Mouse (Mus musculus): ENCODE measurements around the gene Prdx2. TPM values are rescaled to one million over a fixed set of nuclear protein-coding genes. Genes with fewer than 3 reads are reported as not detected.

Prdx2 gene
- total RNA-seq, 2 experiments from 2014 or later: 317 to 327 TPM

GRCm38 (mm10) chr8:84995680-84996079 is 26.3 kb downstream of the Prdx2 start:
- DNase-seq (ENCODE audit: low spot score in 2 of 2): peak in 1 of 2 experiments; percentile 68

GRCm38 (mm10) chr8:84996978-84997377 is 27.6 kb downstream of the Prdx2 start:
- DNase-seq (ENCODE audit: low spot score in 2 of 2): no peak

DNA sequence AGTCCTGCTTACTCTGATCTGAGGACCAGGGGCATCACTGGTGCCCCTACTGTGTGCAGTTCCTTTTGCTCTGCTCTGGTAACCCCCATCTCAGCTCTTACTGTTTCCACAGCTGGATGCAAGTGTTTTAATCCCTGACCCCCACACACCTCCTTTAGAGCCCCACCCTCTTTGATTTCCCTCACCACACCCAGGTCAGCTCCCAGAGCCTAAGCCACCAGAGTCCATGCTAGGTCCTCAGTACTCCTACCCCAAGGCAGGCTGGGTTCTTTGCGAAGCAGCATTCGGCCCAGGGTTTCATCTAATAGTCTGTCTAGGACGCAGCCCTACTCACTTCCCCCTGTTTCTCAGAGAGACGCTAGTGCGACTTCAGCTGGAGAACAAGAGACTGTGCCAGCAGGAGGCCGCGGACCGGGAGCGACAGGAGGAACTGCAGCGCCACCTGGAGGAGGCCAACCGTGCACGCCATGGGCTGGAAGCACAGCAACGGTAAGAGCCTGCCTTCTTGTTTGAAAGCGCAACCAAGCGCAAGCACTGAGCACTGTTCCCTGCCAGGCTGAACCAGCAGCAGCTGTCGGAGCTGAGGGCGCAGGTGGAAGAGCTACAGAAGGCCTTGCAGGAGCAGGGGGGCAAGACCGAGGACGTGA is 28.4 kb downstream of the Prdx2 start:
- peak; percentile 82 to 91 for DNase-seq (ENCODE audit: low spot score in 2 of 2)

DNA sequence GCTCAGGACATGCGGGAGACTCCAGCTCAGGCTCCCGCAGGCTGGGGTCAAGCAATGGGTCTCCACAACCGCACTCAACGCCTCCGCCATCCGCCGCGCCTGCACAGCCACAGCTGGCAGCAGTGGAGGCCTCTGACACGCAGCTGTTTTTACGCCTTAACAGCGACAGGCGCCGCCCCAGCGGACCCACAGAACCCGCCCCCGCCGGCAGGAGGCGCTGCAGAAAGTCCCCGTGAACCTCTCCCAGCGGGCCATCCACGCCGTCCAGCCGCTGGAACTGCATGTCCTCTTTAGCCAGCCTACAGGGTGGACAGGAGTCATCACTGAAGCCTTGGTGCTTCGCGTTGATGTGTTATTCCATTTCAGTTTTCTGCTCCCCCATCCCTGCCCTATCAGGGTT is 38.3 kb downstream of the Prdx2 start:
- DNase-seq (ENCODE audit: low spot score in 2 of 2): peak in 1 of 2 experiments; percentile 31

DNA sequence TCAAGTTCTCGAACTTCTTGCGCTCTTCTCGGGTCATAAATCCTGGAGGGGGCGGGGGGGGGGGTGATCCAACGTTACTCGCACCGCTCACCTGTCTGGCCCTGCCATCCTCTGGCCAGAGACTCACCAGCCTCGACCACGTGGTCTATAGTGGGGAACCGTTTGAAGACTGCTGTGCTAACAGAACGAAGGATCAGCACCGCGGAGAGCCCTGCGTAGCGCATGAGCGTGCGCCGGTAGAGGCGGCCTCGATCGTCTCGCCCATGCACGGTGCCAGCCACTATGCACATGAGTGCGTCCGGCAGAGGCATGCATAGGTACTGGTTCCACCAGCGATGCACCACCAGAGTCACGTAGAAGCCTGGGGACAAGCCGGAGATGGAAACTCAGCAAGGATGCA is 41.9 kb downstream of the Prdx2 start:
- DNase-seq (ENCODE audit: low spot score in 2 of 2): no peak

- peak in 1 of 2 experiments; percentile 55 for DNase-seq (ENCODE audit: low spot score in 2 of 2)
Observed at GRCm38 (mm10) chr8:85013230-85013840, 43.9 kb downstream of the Prdx2 start.

GRCm38 (mm10) chr8:85014431-85014830 is 45.0 kb downstream of the Prdx2 start, which contains the start of gene Best2:
TSS of gene Best2 (minus strand) at chr8:85014531.
- DNase-seq (ENCODE audit: low spot score in 2 of 2): no peak

DNA sequence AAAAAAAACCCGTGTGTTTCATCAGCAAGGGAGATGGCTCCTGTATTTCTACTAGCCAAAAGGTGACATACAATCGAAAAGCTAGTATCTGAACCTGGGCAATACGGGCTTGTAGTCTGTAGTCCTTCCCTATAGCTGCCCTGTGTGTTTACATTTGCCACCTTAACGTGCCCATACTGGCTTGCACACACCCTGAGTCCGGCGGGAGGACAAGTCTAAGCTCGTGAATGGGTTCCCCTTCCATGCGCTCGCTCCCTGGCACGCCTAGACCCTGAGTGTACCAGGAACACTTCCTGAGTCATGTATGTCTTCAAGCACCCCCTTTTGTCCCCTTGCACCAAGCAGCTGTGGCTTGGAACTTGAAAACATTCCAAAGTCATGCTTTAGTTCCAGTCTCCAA is 47.3 kb downstream of the Prdx2 start:
- DNase-seq (ENCODE audit: low spot score in 2 of 2): no peak

GRCm38 (mm10) chr8:85017209-85017608 is 47.8 kb downstream of the Prdx2 start:
- DNase-seq (ENCODE audit: low spot score in 2 of 2): no peak

- no peak for DNase-seq (ENCODE audit: low spot score in 2 of 2)
Observed at GRCm38 (mm10) chr8:85021514-85022055, 52.2 kb downstream of the Prdx2 start.

- no peak for DNase-seq (ENCODE audit: low spot score in 2 of 2)
Observed at GRCm38 (mm10) chr8:85023846-85024245, 54.5 kb downstream of the Prdx2 start.

Small RNAs within 50 kb of the gene (microRNA-seq; reads per million reads assigned to microRNA genes)
- not detected for gene Gm24197

Other genes starting within 250 kb of the Prdx2 start
- 10 to 100 TPM in 1 of 2 experiments, 1 to 10 TPM in 1; 7.8 to 10.2 TPM for gene G430095P16Rik, start 246.6 kb upstream of the Prdx2 start, total RNA-seq (2021)
- 100 to 1,000 TPM; 517 to 591 TPM for gene Nfix, start 169.2 kb upstream of the Prdx2 start, total RNA-seq (2021)
- gene Dand5, start 146.8 kb upstream of the Prdx2 start, total RNA-seq (2021): 1 to 10 TPM; 6.3 to 6.8 TPM
- gene Gadd45gip1, start 138.1 kb upstream of the Prdx2 start, total RNA-seq (2021): 10 to 100 TPM; 33.3 to 36.0 TPM
- gene Rad23a, start 128.9 kb upstream of the Prdx2 start, total RNA-seq (2021): 100 to 1,000 TPM; 121 to 123 TPM
- 100 to 1,000 TPM; 339 to 368 TPM for gene Calr, start 122.7 kb upstream of the Prdx2 start, total RNA-seq (2021)
- 10 to 100 TPM; 37.2 to 41.3 TPM for gene Farsa, start 112.6 kb upstream of the Prdx2 start, total RNA-seq (2021)
- 10 to 100 TPM; 15.3 to 18.0 TPM for gene Syce2, start 97.5 kb upstream of the Prdx2 start, total RNA-seq (2021)
- gene Gcdh, start 75.7 kb upstream of the Prdx2 start, total RNA-seq (2021): 10 to 100 TPM; 22.1 to 28.2 TPM
- under 1 TPM in 1 of 2 experiments, not detected in 1; 0.67 TPM for gene Klf1, start 67.7 kb upstream of the Prdx2 start, total RNA-seq (2021)
- 1 to 10 TPM; 6.9 to 7.0 TPM for gene Dnase2a, start 61.0 kb upstream of the Prdx2 start, total RNA-seq (2021)
- gene Mast1, start 32.2 kb upstream of the Prdx2 start, total RNA-seq (2021): under 1 TPM in 1 of 2 experiments, not detected in 1; 0.07 TPM
- not detected for gene Rtbdn, start 22.6 kb upstream of the Prdx2 start, total RNA-seq (2021)
- gene Gm49661, start 154 bp upstream of the Prdx2 start, total RNA-seq (2021): 1 to 10 TPM in 1 of 2 experiments, not detected in 1; 2.0 TPM
- gene Rnaseh2a, start 180 bp downstream of the Prdx2 start, total RNA-seq (2021): 10 to 100 TPM; 38.7 to 45.2 TPM
- 10 to 100 TPM in 1 of 2 experiments, 1 to 10 TPM in 1; 10.0 to 10.1 TPM for gene Junb, start 9.1 kb downstream of the Prdx2 start, total RNA-seq (2021)
- gene Hook2, start 21.0 kb downstream of the Prdx2 start, total RNA-seq (2021): 1 to 10 TPM; 3.5 to 4.5 TPM
- not detected for gene Best2, start 44.9 kb downstream of the Prdx2 start, total RNA-seq (2021)
- gene Asna1, start 55.7 kb downstream of the Prdx2 start, total RNA-seq (2021): 10 to 100 TPM; 51.7 to 56.5 TPM
- 100 to 1,000 TPM; 126 to 127 TPM for gene Trir, start 57.2 kb downstream of the Prdx2 start, total RNA-seq (2021)
- 10 to 100 TPM; 42.8 to 46.7 TPM for gene Tnpo2, start 67.3 kb downstream of the Prdx2 start, total RNA-seq (2021)
- 10 to 100 TPM; 10.6 to 12.9 TPM for gene Fbxw9, start 90.5 kb downstream of the Prdx2 start, total RNA-seq (2021)
- not detected for gene Gm5741, start 98.4 kb downstream of the Prdx2 start, total RNA-seq (2021)
- 10 to 100 TPM; 28.7 to 29.4 TPM for gene Dhps, start 102.2 kb downstream of the Prdx2 start, total RNA-seq (2021)
- gene Wdr83os, start 111.2 kb downstream of the Prdx2 start, total RNA-seq (2021): 10 to 100 TPM; 46.0 to 49.7 TPM
- gene Wdr83, start 111.7 kb downstream of the Prdx2 start, total RNA-seq (2021): 10 to 100 TPM; 17.5 to 18.4 TPM
- gene Man2b1, start 113.7 kb downstream of the Prdx2 start, total RNA-seq (2021): 10 to 100 TPM; 28.0 to 30.2 TPM
- gene Zfp791, start 153.5 kb downstream of the Prdx2 start, total RNA-seq (2021): 1 to 10 TPM; 1.6 to 1.8 TPM
- not detected for gene Cks1brt, start 182.3 kb downstream of the Prdx2 start, total RNA-seq (2021)